24 mouse cellular contexts compared by ENCODE assay signal in the genomic region with DNA sequence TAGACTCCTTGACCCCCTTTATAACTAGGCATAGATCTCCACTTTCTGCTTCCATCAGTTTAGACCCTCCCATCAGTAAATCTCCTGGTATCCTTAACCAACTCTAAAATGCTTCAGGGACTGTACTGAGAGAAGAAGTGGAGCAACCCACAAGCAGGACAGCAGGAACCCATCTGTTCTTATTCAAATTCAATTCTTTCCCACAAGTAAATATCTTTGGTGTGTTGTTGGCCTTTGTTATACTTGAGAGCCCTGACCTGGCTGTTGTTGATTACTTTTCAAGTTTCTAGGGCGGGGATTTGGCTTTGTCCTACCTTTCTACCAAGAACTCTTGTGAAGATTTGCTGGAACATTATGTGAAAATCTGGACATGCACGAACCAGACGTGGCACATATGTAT.
"Had no signal": no experiment of that assay in that cellular context is flagged by ENCODE, and none has a peak within 500 bp of the region (broad histone marks: within the 10 kb centered on the region; RNA-seq: fewer than 3 reads in every experiment).

No protein-coding gene starts in this region.

- H3K9ac ChIP-seq: heart, embryonic 12.5 days; hindbrain, embryonic 12.5 days; hindbrain, embryonic 14.5 days; intestine, embryonic 15.5 days; limb, embryonic 12.5 days; liver, embryonic 12.5 days; liver, embryonic 14.5 days had no signal

- H3K9me3 ChIP-seq: heart, embryonic 10.5 days; heart, embryonic 12.5 days; hindbrain, embryonic 10.5 days; hindbrain, embryonic 12.5 days; intestine, embryonic 15.5 days; limb, embryonic 10.5 days; limb, embryonic 12.5 days; liver, embryonic 12.5 days had no signal

- ATAC-seq: hindbrain, embryonic 16.5 days; inflammation-experienced regulatory T-cells, adult 6 months; intestine, embryonic 15.5 days; intestine, postnatal 0 days; liver, embryonic 12.5 days had no signal

- H3K4me3 ChIP-seq: gastrocnemius, adult 2 months; heart, embryonic 10.5 days; heart, embryonic 12.5 days; hindbrain, embryonic 10.5 days; hindbrain, embryonic 12.5 days; intestine, embryonic 15.5 days; limb, embryonic 10.5 days; limb, embryonic 12.5 days; liver, embryonic 12.5 days had no signal

- H3K27ac ChIP-seq: gastrocnemius, adult 2 months; heart, embryonic 10.5 days; hindbrain, embryonic 10.5 days; hindbrain, embryonic 12.5 days; hindbrain, embryonic 14.5 days; intestine, embryonic 15.5 days; limb, embryonic 10.5 days; limb, embryonic 12.5 days; liver, embryonic 12.5 days; liver, embryonic 14.5 days had no signal

- H3K4me1 ChIP-seq: heart, embryonic 10.5 days; heart, embryonic 12.5 days; hindbrain, embryonic 10.5 days; hindbrain, embryonic 12.5 days; intestine, embryonic 15.5 days; limb, embryonic 10.5 days; limb, embryonic 12.5 days; liver, embryonic 12.5 days had no signal

- DNase-seq: gastrocnemius, adult 2 months; gastrocnemius, postnatal 10 days; gastrocnemius, postnatal 25 days; heart, adult 18-20 months; heart, postnatal 4 days; kidney, adult 18-20 months; kidney, adult 8-10 months; kidney, postnatal 10 days; kidney, postnatal 25 days; layer of hippocampus, adult 9-11 months; layer of hippocampus, postnatal 36 days had no signal

- H3K36me3 ChIP-seq: heart, embryonic 10.5 days; heart, embryonic 12.5 days; hindbrain, embryonic 10.5 days; hindbrain, embryonic 12.5 days; intestine, embryonic 15.5 days; limb, embryonic 10.5 days; limb, embryonic 12.5 days; liver, embryonic 12.5 days had no signal
